Mouse (Mus musculus) bone marrow, adult 2 months (tissue): ENCODE results near the gene Slco2b1. TPM values are rescaled to one million over a fixed set of nuclear protein-coding genes. Genes with fewer than 3 reads are reported as not detected.
"Not testable (repeated sequence)": the region's sequence is repeated elsewhere in the genome, so short reads cannot be mapped to it uniquely, and the experiment has no call there.

Experiments used
- H3K27ac ChIP-seq: fragments of 200-500 bp; 2 replicates; pipeline ENCODE4 v1.5.1; 2012; ENCODE audit warnings: low read depth, mild to moderate bottlenecking, control low read depth, inconsistent platforms, low read length; ENCODE audit not compliant: control insufficient read depth, poor library complexity, insufficient read depth
- H3K4me1 ChIP-seq: fragments of 200-500 bp; 2 replicates; pipeline ENCODE4 v1.6.1; 2011; ENCODE audit warnings: low read length; ENCODE audit not compliant: control insufficient read depth, insufficient read depth
- H3K4me3 ChIP-seq: fragments of 200-500 bp; replicated peaks from 2 replicates; pipeline ENCODE3; 2011; ENCODE audit warnings: mild to moderate bottlenecking, low read depth, low read length, control low read depth; ENCODE audit not compliant: control insufficient read depth
- CTCF ChIP-seq: fragments of 200-500 bp; IDR thresholded peaks from 2 replicates; pipeline ENCODE4 v1.5.1; 2011; ENCODE audit warnings: low read length, control low read depth; ENCODE audit not compliant: control insufficient read depth, insufficient read depth
- POLR2A ChIP-seq: fragments of 200-500 bp; IDR thresholded peaks from 2 replicates; pipeline ENCODE4 v1.6.1; 2011; ENCODE audit warnings: low read depth, mild to moderate bottlenecking, control low read depth, low read length, borderline replicate concordance; ENCODE audit not compliant: control insufficient read depth
- WGBS: fragments of 180-500 bp; shearing (Covaris S2); methylation state at CpG from one replicate; pipeline ENCODE4 v1.1.7; 2018; 5-methylcytosine and 5-hydroxymethylcytosine counted together
- polyA plus RNA-seq: library from polyadenylated mRNA; stranded (reverse); fragments of >200 nt; gene quantifications from 2 replicates; pipeline ENCODE4 v1.2.4, GENCODE M21; 2011; ENCODE audit warnings: low replicate concordance; ENCODE audit not compliant: missing spikeins, insufficient read depth, insufficient read length

Slco2b1 gene
- 3.1 and 5.0 TPM in 2 replicates for polyA plus RNA-seq

- H3K4me1 ChIP-seq = no peaks in the 10 kb centered on the region
- no peak for TF ChIP-seq CTCF
- TF ChIP-seq POLR2A = no peak
- 37% methylated on average over 8 of the region's 8 CpGs for WGBS
- no peak within 1 kb of the TSS for H3K27ac ChIP-seq
- H3K4me3 ChIP-seq = no peak within 1 kb of the TSS
These were observed at the start of gene Slco2b1 for GRCm38 (mm10) chr7:99711166-99711565. Gene Slco2b1, minus strand, starts transcription at chr7:99711340.

- WGBS = 77% methylated on average over 9 of the region's 9 CpGs
These were observed 28.1 kb upstream of the Slco2b1 start for GRCm38 (mm10) chr7:99739276-99739675.

GRCm38 (mm10) chr7:99735491-99735890, 24.4 kb upstream of the Slco2b1 start:
- WGBS = 87% methylated on average over 9 of the region's 9 CpGs
- H3K27ac ChIP-seq = not testable (repeated sequence)

More at GRCm38 (mm10) chr7:99739276-99739675, 28.1 kb upstream of the Slco2b1 start:
- H3K4me3 ChIP-seq = no peak overlapping the region
- no peak overlapping the region for H3K27ac ChIP-seq
- TF ChIP-seq CTCF (no peak), POLR2A (no peak)
- H3K4me1 ChIP-seq = no peaks in the 10 kb centered on the region

GRCm38 (mm10) chr7:99734612-99735011, 23.5 kb upstream of the Slco2b1 start:
- H3K4me3 ChIP-seq = no peak overlapping the region
- no peak overlapping the region for H3K27ac ChIP-seq
- WGBS = 45% methylated on average over 2 of the region's 2 CpGs
- TF ChIP-seq POLR2A = no peak
- TF ChIP-seq CTCF = no peak
- H3K4me1 ChIP-seq = no peaks in the 10 kb centered on the region

More at GRCm38 (mm10) chr7:99735491-99735890, 24.4 kb upstream of the Slco2b1 start:
- H3K4me1 ChIP-seq, H3K4me3 ChIP-seq: not testable (repeated sequence)

- WGBS = 74% methylated on average over 2 of the region's 2 CpGs
- no peak within 1 kb of the TSS for H3K4me3 ChIP-seq
- TF ChIP-seq CTCF = no peak
- no peak within 1 kb of the TSS for H3K27ac ChIP-seq
- H3K4me1 ChIP-seq = no peaks in the 10 kb centered on the region
These were observed 18.8 kb upstream of the Slco2b1 start, which contains the start of gene Olfr520 for GRCm38 (mm10) chr7:99729973-99730372. Gene Olfr520, plus strand, starts transcription at chr7:99730273.

- no peak overlapping the region for H3K4me3 ChIP-seq
- TF ChIP-seq CTCF = no peak
- TF ChIP-seq POLR2A = no peak
- 73% methylated on average over 2 of the region's 2 CpGs for WGBS
- H3K27ac ChIP-seq = no peak overlapping the region
- H3K4me1 ChIP-seq = no peaks in the 10 kb centered on the region
These were observed 5.4 kb upstream of the Slco2b1 start for GRCm38 (mm10) chr7:99716536-99716935.

GRCm38 (mm10) chr7:99712431-99712830, 1.3 kb upstream of the Slco2b1 start:
- WGBS = 75% methylated on average over 4 of the region's 4 CpGs
- H3K27ac ChIP-seq = no peak overlapping the region
- H3K4me3 ChIP-seq = no peak overlapping the region
- no peak for TF ChIP-seq POLR2A
- no peak for TF ChIP-seq CTCF
- H3K4me1 ChIP-seq = no peaks in the 10 kb centered on the region

GRCm38 (mm10) chr7:99710476-99710875, 664 bp downstream of the Slco2b1 start:
- no peaks in the 10 kb centered on the region for H3K4me1 ChIP-seq
- 13% methylated on average over 1 of the region's 1 CpGs for WGBS
- no peak overlapping the region for H3K4me3 ChIP-seq
- H3K27ac ChIP-seq = no peak overlapping the region
- TF ChIP-seq POLR2A = no peak
- TF ChIP-seq CTCF = peak; percentile 75

GRCm38 (mm10) chr7:99709992-99710391, 1.1 kb downstream of the Slco2b1 start:
- no peak overlapping the region for H3K4me3 ChIP-seq
- WGBS = 64% methylated on average over 7 of the region's 7 CpGs
- H3K4me1 ChIP-seq = no peaks in the 10 kb centered on the region

More at GRCm38 (mm10) chr7:99709992-99710391, 1.1 kb downstream of the Slco2b1 start:
- TF ChIP-seq CTCF = no peak
- no peak for TF ChIP-seq POLR2A
- H3K27ac ChIP-seq = no peak overlapping the region
